Mouse (Mus musculus): Measurements from ENCODE around the gene Plekhm3. TPM values are rescaled to one million over a fixed set of nuclear protein-coding genes. Genes with fewer than 3 reads are reported as not detected.
"Not testable (repeated sequence)": the region's sequence is repeated elsewhere in the genome, so short reads cannot be mapped to it uniquely, and the experiment has no call there.

Plekhm3 gene
- polyA plus RNA-seq, 1 experiment, result 10.5 TPM

GRCm38 (mm10) chr1:64957021-64957489 is 431 bp upstream of the Plekhm3 start:
- DNase-seq, result no peak
- peak overlapping the region; percentile 65 for H3K4me3 ChIP-seq (replicated peaks; ENCODE audit: extremely low read depth, low read depth, low read length)
- WGBS, result 42% methylated on average over 8 of the region's 8 CpGs
- H3K4me1 ChIP-seq (ENCODE audit: control insufficient read depth, insufficient read depth, low read length), result peaks cover 2% of the 10 kb centered on the region; the same call in 1 of the 2 replicates
- TF ChIP-seq CTCF (IDR thresholded peaks at IDR 0.05; ENCODE audit: insufficient read depth, low read length), result no peak

DNA sequence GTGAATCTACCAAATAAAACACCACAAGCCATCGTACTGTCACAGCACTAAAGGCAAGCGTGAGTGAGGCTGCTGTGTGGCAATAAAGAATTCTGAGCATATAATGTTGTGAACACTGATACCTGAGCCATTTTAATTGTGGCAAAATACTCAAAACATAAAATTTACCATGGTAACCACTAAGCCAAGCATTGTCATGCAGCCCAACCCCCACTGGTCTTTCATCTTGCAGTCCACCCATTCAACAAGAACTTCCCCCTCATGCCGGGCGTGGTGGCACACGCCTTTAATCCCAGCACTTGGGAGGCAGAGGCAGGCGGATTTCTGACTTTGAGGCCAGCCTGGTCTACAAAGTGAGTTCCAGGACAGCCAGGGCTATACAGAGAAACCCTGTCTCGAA is 1.8 kb downstream of the Plekhm3 start:
- DNase-seq; H3K4me3 ChIP-seq (replicated peaks; ENCODE audit: extremely low read depth, low read depth, low read length); H3K4me1 ChIP-seq (ENCODE audit: control insufficient read depth, insufficient read depth, low read length): not testable (repeated sequence)
- WGBS, result 90% methylated on average over 7 of the region's 7 CpGs

- DNase-seq, result no peak
- no peak overlapping the region for H3K4me3 ChIP-seq (replicated peaks; ENCODE audit: extremely low read depth, low read depth, low read length)
- peaks cover 5% of the 10 kb centered on the region; the same call in 1 of the 2 replicates for H3K4me1 ChIP-seq (ENCODE audit: control insufficient read depth, insufficient read depth, low read length)
- no peak for TF ChIP-seq POLR2A (IDR thresholded peaks at IDR 0.05; ENCODE audit: borderline replicate concordance, extremely low read depth, low read depth, low read length)
- no peak for TF ChIP-seq CTCF (IDR thresholded peaks at IDR 0.05; ENCODE audit: insufficient read depth, low read length)
- WGBS, result 92% methylated on average over 3 of the region's 3 CpGs
Measured at GRCm38 (mm10) chr1:64950271-64950670, 6.4 kb downstream of the Plekhm3 start.

GRCm38 (mm10) chr1:64949377-64949776 is 7.2 kb downstream of the Plekhm3 start:
- Histone ChIP-seq H3K4me1 (ENCODE audit: control insufficient read depth, insufficient read depth, low read length) (peaks cover 6% of the 10 kb centered on the region), H3K4me3 (replicated peaks; ENCODE audit: extremely low read depth, low read depth, low read length) (no peak overlapping the region)
- DNase-seq, result peak; percentile 43
- WGBS, result 65% methylated on average over 8 of the region's 8 CpGs
- TF ChIP-seq CTCF (IDR thresholded peaks at IDR 0.05; ENCODE audit: insufficient read depth, low read length), result no peak
- no peak for TF ChIP-seq POLR2A (IDR thresholded peaks at IDR 0.05; ENCODE audit: borderline replicate concordance, extremely low read depth, low read depth, low read length)

DNA sequence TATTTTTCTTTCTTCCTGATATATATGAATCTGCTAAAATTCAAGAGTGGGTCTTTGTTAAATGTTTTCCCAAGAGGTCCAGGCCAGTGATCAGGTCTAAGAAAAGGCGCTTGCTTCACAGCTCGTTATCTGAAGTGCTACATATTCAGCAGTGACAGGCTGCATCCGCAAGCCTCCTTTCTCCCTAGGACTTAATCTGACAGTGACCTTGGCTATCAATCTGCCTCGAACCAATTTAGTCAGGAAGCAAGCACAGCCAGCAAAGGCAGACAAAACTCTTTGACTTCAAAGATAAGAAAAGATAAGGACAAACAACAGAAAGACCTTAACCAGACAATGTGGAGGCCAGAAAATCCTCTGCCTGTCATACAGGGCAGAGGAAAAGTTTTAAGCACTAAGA is 10.5 kb downstream of the Plekhm3 start:
- TF ChIP-seq POLR2A (IDR thresholded peaks at IDR 0.05; ENCODE audit: borderline replicate concordance, extremely low read depth, low read depth, low read length) (no peak), CTCF (IDR thresholded peaks at IDR 0.05; ENCODE audit: insufficient read depth, low read length) (no peak)
- Histone ChIP-seq H3K4me1 (ENCODE audit: control insufficient read depth, insufficient read depth, low read length) (peaks cover 6% of the 10 kb centered on the region), H3K4me3 (replicated peaks; ENCODE audit: extremely low read depth, low read depth, low read length) (no peak overlapping the region)
- WGBS, result 39% methylated on average over 4 of the region's 4 CpGs
- no peak for DNase-seq

DNA sequence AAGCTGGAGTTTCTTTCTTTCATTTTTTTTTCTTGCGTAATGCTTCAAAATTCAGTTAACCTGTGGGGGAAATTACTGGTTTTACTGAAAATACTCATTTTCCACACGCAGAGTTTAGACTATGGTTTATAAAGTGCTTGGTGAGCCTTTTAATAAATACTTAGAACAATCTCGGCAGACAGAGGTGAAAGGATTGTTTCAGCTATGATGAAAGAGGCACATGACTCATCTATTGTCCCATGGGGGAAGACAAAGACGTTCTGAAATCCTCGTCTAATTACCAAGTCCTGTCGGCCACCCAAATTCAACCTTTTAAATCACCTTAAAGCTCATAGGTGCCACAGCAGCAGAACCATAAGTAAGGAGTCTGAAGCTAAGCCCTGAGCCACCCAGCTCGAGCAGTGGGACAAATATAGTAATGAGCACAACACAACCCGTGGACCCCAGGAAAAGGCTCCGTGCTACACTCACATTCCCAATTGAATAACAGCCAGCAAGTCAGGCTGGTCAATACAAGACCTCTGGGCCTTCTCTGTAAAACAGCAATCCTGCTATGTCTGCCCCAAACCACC is 11.3 kb downstream of the Plekhm3 start:
- no peak overlapping the region for H3K4me3 ChIP-seq (replicated peaks; ENCODE audit: extremely low read depth, low read depth, low read length)
- no peak for TF ChIP-seq CTCF (IDR thresholded peaks at IDR 0.05; ENCODE audit: insufficient read depth, low read length)
- TF ChIP-seq POLR2A (IDR thresholded peaks at IDR 0.05; ENCODE audit: borderline replicate concordance, extremely low read depth, low read depth, low read length), result no peak
- no peak for DNase-seq

DNA sequence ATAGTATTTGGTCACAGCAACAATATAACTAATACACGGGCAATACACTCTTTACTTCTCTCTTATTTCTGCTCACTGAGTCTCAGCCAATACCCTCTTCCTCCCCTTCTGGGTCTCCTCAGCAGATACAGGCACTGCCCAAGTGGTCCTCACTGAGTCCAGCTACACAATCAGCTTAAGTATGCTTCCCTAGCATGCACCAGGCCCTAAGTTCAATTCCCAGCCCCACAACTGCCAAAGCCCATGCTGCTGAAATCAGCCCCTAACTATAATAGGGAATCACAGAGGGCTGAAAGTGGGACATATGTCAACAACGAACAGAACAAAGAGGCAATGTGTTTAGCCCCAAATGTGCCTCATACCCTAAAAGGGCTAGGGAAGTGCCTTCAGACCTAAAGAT is 11.9 kb downstream of the Plekhm3 start:
- H3K4me1 ChIP-seq (ENCODE audit: control insufficient read depth, insufficient read depth, low read length), result peaks cover 6% of the 10 kb centered on the region
- no peak overlapping the region for H3K4me3 ChIP-seq (replicated peaks; ENCODE audit: extremely low read depth, low read depth, low read length)
- 82% methylated on average over 2 of the region's 2 CpGs for WGBS
- TF ChIP-seq POLR2A (IDR thresholded peaks at IDR 0.05; ENCODE audit: borderline replicate concordance, extremely low read depth, low read depth, low read length), result no peak
- no peak for TF ChIP-seq CTCF (IDR thresholded peaks at IDR 0.05; ENCODE audit: insufficient read depth, low read length)
- DNase-seq, result no peak

More for the DNA sequence above, 11.3 kb downstream of the Plekhm3 start:
- WGBS, result 53% methylated on average over 9 of the region's 9 CpGs
- peaks cover 6% of the 10 kb centered on the region for H3K4me1 ChIP-seq (ENCODE audit: control insufficient read depth, insufficient read depth, low read length)

DNA sequence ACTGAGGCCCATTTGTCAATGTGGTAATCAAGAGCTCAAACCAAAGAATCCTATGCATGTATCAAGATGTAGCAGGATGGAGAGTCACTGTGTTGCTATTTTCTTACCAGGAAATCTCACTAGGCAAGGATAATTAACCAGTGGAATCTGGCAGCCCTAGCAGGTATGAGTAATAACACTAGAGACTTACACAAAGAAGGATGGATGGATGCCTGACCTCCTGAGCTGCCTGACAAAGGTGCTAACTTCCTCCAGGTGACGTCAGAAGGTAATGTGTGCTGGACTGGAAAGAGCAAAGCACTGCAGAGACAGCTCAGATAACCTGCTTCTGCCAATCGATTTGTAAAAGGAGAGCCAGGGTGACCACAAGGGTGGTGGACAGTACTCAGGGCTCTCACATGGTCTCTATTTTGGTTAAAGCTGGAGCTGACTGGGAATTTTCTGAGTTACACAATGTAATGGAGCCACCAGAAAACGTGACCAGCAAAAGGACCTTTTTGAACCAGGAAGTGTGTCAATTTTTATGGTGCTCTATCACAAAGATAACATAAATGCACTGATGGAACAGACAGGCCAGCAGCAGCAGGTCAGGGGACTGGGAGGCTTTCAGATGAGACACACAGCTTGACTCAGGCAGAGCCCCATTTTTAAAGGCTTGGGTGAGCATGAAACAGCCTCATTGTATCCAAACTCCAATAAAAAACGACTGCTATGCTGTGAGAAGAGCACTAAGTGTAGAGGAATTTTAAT is 14.4 kb downstream of the Plekhm3 start:
- Histone ChIP-seq H3K4me1 (ENCODE audit: control insufficient read depth, insufficient read depth, low read length) (peaks cover 6% of the 10 kb centered on the region), H3K4me3 (replicated peaks; ENCODE audit: extremely low read depth, low read depth, low read length) (no peak overlapping the region)
- TF ChIP-seq CTCF (IDR thresholded peaks at IDR 0.05; ENCODE audit: insufficient read depth, low read length), result no peak
- no peak for TF ChIP-seq POLR2A (IDR thresholded peaks at IDR 0.05; ENCODE audit: borderline replicate concordance, extremely low read depth, low read depth, low read length)
- DNase-seq, result no peak
- WGBS, result 68% methylated on average over 4 of the region's 4 CpGs

DNA sequence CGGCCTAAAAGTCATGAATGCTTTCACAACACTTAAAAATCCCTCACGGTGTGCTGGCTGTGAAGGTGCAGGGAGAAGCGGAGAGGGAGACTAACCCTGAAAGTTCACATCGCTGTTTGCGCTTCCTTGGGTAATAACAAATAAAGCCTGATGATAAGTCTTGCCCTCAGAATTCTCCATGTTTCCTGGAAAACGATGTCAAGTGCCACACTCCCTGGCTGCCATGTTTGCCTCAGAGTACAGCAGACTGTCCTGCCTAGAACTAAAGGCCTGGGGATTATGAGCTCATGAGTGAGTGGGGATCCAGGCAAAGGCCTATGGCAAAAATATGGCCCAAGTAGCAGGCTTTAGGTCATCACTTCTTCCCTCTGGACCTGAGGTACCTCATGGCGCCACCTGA is 17.7 kb downstream of the Plekhm3 start:
- 84% methylated on average over 7 of the region's 7 CpGs for WGBS
- TF ChIP-seq CTCF (IDR thresholded peaks at IDR 0.05; ENCODE audit: insufficient read depth, low read length), result no peak
- TF ChIP-seq POLR2A (IDR thresholded peaks at IDR 0.05; ENCODE audit: borderline replicate concordance, extremely low read depth, low read depth, low read length), result no peak
- DNase-seq, result no peak
- no peaks in the 10 kb centered on the region for H3K4me1 ChIP-seq (ENCODE audit: control insufficient read depth, insufficient read depth, low read length)
- no peak overlapping the region for H3K4me3 ChIP-seq (replicated peaks; ENCODE audit: extremely low read depth, low read depth, low read length)

DNA sequence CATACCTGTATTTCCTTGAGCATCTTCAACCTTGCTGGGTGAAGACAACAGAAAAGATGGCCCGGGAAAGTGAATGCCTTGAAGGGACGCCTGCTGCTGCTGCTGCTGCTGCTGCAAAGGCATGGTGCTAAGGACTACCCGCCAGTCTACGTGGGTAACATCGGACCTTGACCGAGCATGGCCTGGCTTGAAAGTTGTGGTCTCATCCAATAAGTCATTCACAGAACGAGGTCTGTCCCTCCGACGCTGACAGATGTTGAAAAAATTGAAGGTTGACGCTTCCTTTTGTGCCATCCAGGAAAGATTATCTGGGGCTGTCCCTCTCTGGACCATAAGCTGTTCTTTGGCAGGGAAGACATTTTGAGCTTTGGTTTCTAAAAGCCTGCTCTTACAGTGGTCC is 18.9 kb downstream of the Plekhm3 start:
- TF ChIP-seq POLR2A (IDR thresholded peaks at IDR 0.05; ENCODE audit: borderline replicate concordance, extremely low read depth, low read depth, low read length), result no peak
- no peak for TF ChIP-seq CTCF (IDR thresholded peaks at IDR 0.05; ENCODE audit: insufficient read depth, low read length)
- H3K4me1 ChIP-seq (ENCODE audit: control insufficient read depth, insufficient read depth, low read length), result no peaks in the 10 kb centered on the region
- 92% methylated on average over 10 of the region's 10 CpGs for WGBS
- H3K4me3 ChIP-seq (replicated peaks; ENCODE audit: extremely low read depth, low read depth, low read length), result no peak overlapping the region
- DNase-seq, result no peak

Data from lung, adult 2 months (tissue).